Mouse (Mus musculus) midbrain, embryonic 14.5 days (tissue): ENCODE data around the gene Rreb1. TPM values are rescaled to one million over a fixed set of nuclear protein-coding genes. Genes with fewer than 3 reads are reported as not detected.

Experiments
- ATAC-seq: fragments of 200-750 bp; cut with Nextera tagmentation; 2 replicates; pipeline ENCODE4 v1.8.0; 2017; ENCODE audit warnings: moderate number of reproducible peaks, moderate library complexity; ENCODE audit not compliant: low FRiP score, low TSS enrichment
- DNase-seq: peaks from one replicate; pipeline ENCODE4 v3.0.0-alpha.2; 2015
- H3K27ac ChIP-seq: fragments of 300-500 bp; sonication (generic); replicated peaks from 2 replicates; pipeline ENCODE4 v1.5.1; 2014; ENCODE audit warnings: mild to moderate bottlenecking, low read depth, low read length, moderate library complexity
- H3K27me3 ChIP-seq: fragments of 300-500 bp; sonication (generic); 2 replicates; pipeline ENCODE4 v1.6.1; 2014; ENCODE audit warnings: low read length, control low read depth, mixed read lengths; ENCODE audit not compliant: control insufficient read depth, insufficient read depth
- H3K36me3 ChIP-seq: fragments of 300-500 bp; sonication (generic); 2 replicates; pipeline ENCODE4 v1.6.1; 2014; ENCODE audit warnings: low read length, control low read depth; ENCODE audit not compliant: control insufficient read depth, insufficient read depth
- H3K4me1 ChIP-seq: fragments of 300-500 bp; sonication (generic); 2 replicates; pipeline ENCODE4 v1.6.1; 2014; ENCODE audit warnings: mild to moderate bottlenecking, antibody characterized with exemption, low read length, control low read depth; ENCODE audit not compliant: control insufficient read depth, insufficient read depth
- H3K4me2 ChIP-seq: fragments of 300-500 bp; sonication (generic); 2 replicates; pipeline ENCODE4 v1.6.1; 2014; ENCODE audit warnings: mild to moderate bottlenecking, low read length, moderate library complexity
- H3K4me3 ChIP-seq: fragments of 300-500 bp; sonication (generic); replicated peaks from 2 replicates; pipeline ENCODE4 v1.5.1; 2014; ENCODE audit warnings: low read depth, low read length
- H3K9ac ChIP-seq: fragments of 300-500 bp; sonication (generic); replicated peaks from 2 replicates; pipeline ENCODE4 v1.6.1; 2014; ENCODE audit warnings: mild to moderate bottlenecking, low read length, moderate library complexity
- H3K9me3 ChIP-seq: fragments of 300-500 bp; sonication (generic); 2 replicates; pipeline ENCODE4 v1.6.1; 2016; ENCODE audit warnings: low read length, control low read depth, mixed read lengths; ENCODE audit not compliant: control insufficient read depth
- WGBS: fragments of 180-500 bp; shearing (Covaris S2); extraction: QIAGEN DNeasy Blood & Tissue Kit; methylation state at CpG from one replicate; pipeline ENCODE4 v1.1.7; 2014; 5-methylcytosine and 5-hydroxymethylcytosine counted together
- polyA plus RNA-seq: library from polyadenylated mRNA; unstranded; fragments of >200 nt; fragmentation: Nextera tagmentation; extraction: Ambion mirVana; gene quantifications from 2 replicates; pipeline ENCODE4 v1.2.1, GENCODE M21; 2014

Gene Rreb1
- polyA plus RNA-seq, 1 experiment from 2014 or later = 3.9 TPM

GRCm38 (mm10) chr13:37856537-37856936, 78.3 kb downstream of the Rreb1 start:
- DNase-seq (no peak), ATAC-seq (no peak)
- no peaks in the 10 kb centered on the region; the same call in 1 of the 2 replicates for H3K27me3 ChIP-seq
- H3K4me1 ChIP-seq = peaks cover 12% of the 10 kb centered on the region; the same call in 1 of the 2 replicates
- WGBS = 62% methylated on average over 2 of the region's 2 CpGs
- H3K9me3 ChIP-seq = no peaks in the 10 kb centered on the region
- no peak overlapping the region for H3K9ac ChIP-seq
- H3K27ac ChIP-seq = no peak overlapping the region
- H3K4me3 ChIP-seq = no peak overlapping the region
- H3K36me3 ChIP-seq = no peaks in the 10 kb centered on the region
- H3K4me2 ChIP-seq = peak overlapping the region; percentile 86; the same call in 1 of the 2 replicates

- WGBS = under 1% methylated on average over 59 of the region's 59 CpGs
- H3K4me2 ChIP-seq = peak overlapping the region; percentile 86
- peak overlapping the region; percentile 59 for H3K9ac ChIP-seq
- no peaks in the 10 kb centered on the region; the same call in 1 of the 2 replicates for H3K27me3 ChIP-seq
- no peak overlapping the region for H3K27ac ChIP-seq
- ATAC-seq (peak; percentile 95), DNase-seq (peak; percentile 95)
- H3K4me1 ChIP-seq = peaks cover 21% of the 10 kb centered on the region; the same call in 1 of the 2 replicates
- no peaks in the 10 kb centered on the region for H3K9me3 ChIP-seq
- peak overlapping the region; percentile 51 for H3K4me3 ChIP-seq
- no peaks in the 10 kb centered on the region for H3K36me3 ChIP-seq
Observed at GRCm38 (mm10) chr13:37857284-37858065, 79.3 kb downstream of the Rreb1 start.

GRCm38 (mm10) chr13:37858066-37858501, 79.9 kb downstream of the Rreb1 start:
- Histone ChIP-seq H3K9me3 (no peaks in the 10 kb centered on the region), H3K4me3 (peak overlapping the region; percentile 51), H3K9ac (peak overlapping the region; percentile 59), H3K4me2 (peak overlapping the region; percentile 86), H3K27ac (no peak overlapping the region), H3K36me3 (no peaks in the 10 kb centered on the region), H3K4me1 (peaks cover 26% of the 10 kb centered on the region; the same call in 1 of the 2 replicates), H3K27me3 (no peaks in the 10 kb centered on the region; the same call in 1 of the 2 replicates)
- 4% methylated on average over 19 of the region's 19 CpGs for WGBS
- ATAC-seq (peak; percentile 22; the same call in 1 of the 2 replicates), DNase-seq (no peak)

- DNase-seq = no peak
- Histone ChIP-seq H3K9me3 (no peaks in the 10 kb centered on the region), H3K4me1 (peaks cover 26% of the 10 kb centered on the region; the same call in 1 of the 2 replicates), H3K27me3 (no peaks in the 10 kb centered on the region; the same call in 1 of the 2 replicates), H3K27ac (no peak overlapping the region), H3K36me3 (no peaks in the 10 kb centered on the region), H3K4me3 (peak overlapping the region; percentile 51), H3K9ac (peak overlapping the region; percentile 59), H3K4me2 (peak overlapping the region; percentile 86)
- no peak for ATAC-seq
- 37% methylated on average over 9 of the region's 9 CpGs for WGBS
Observed at GRCm38 (mm10) chr13:37858508-37858907, 80.3 kb downstream of the Rreb1 start.

- Histone ChIP-seq H3K36me3 (no peaks in the 10 kb centered on the region), H3K9ac (no peak overlapping the region), H3K9me3 (no peaks in the 10 kb centered on the region), H3K4me3 (no peak overlapping the region), H3K4me1 (peaks cover 22% of the 10 kb centered on the region; the same call in 1 of the 2 replicates), H3K27ac (no peak overlapping the region), H3K4me2 (no peak overlapping the region), H3K27me3 (no peaks in the 10 kb centered on the region; the same call in 1 of the 2 replicates)
- DNase-seq = no peak
- WGBS = 65% methylated on average over 8 of the region's 8 CpGs
- no peak for ATAC-seq
Observed at GRCm38 (mm10) chr13:37859782-37860181, 81.6 kb downstream of the Rreb1 start.

- H3K9ac ChIP-seq = no peak overlapping the region
- no peak for ATAC-seq
- H3K27me3 ChIP-seq = no peaks in the 10 kb centered on the region
- no peaks in the 10 kb centered on the region for H3K9me3 ChIP-seq
- H3K36me3 ChIP-seq = no peaks in the 10 kb centered on the region
- H3K4me1 ChIP-seq = peaks cover 22% of the 10 kb centered on the region; the same call in 1 of the 2 replicates
- no peak overlapping the region for H3K27ac ChIP-seq
- no peak overlapping the region for H3K4me2 ChIP-seq
- no peak for DNase-seq
- no peak overlapping the region for H3K4me3 ChIP-seq
- 87% methylated on average over 3 of the region's 3 CpGs for WGBS
Observed at GRCm38 (mm10) chr13:37860204-37860603, 82.0 kb downstream of the Rreb1 start.

GRCm38 (mm10) chr13:37860789-37861188, 82.6 kb downstream of the Rreb1 start:
- Histone ChIP-seq H3K4me3 (no peak overlapping the region), H3K27me3 (no peaks in the 10 kb centered on the region), H3K9ac (no peak overlapping the region), H3K36me3 (no peaks in the 10 kb centered on the region), H3K4me2 (no peak overlapping the region), H3K9me3 (no peaks in the 10 kb centered on the region), H3K27ac (no peak overlapping the region), H3K4me1 (peaks cover 22% of the 10 kb centered on the region; the same call in 1 of the 2 replicates)
- ATAC-seq (no peak), DNase-seq (no peak)
- 93% methylated on average over 3 of the region's 3 CpGs for WGBS

- Histone ChIP-seq H3K9me3 (no peaks in the 10 kb centered on the region), H3K4me2 (no peak overlapping the region), H3K4me3 (no peak overlapping the region), H3K27ac (no peak overlapping the region), H3K36me3 (no peaks in the 10 kb centered on the region), H3K27me3 (no peaks in the 10 kb centered on the region), H3K9ac (no peak overlapping the region), H3K4me1 (peaks cover 29% of the 10 kb centered on the region)
- DNase-seq (peak; percentile 37), ATAC-seq (no peak)
- 12% methylated on average over 6 of the region's 6 CpGs for WGBS
Observed at GRCm38 (mm10) chr13:37862492-37862891, 84.3 kb downstream of the Rreb1 start.
